Mouse (Mus musculus) kidney, postnatal 10 days (tissue): ENCODE measurements around the gene Tmem53.

Source experiments
- DNase-seq: peaks from one replicate; pipeline ENCODE4 v3.0.0; 2021; ENCODE audit warnings: mixed read lengths

The Tmem53 gene

GRCm38 (mm10) chr4:117283271-117284191, 31.8 kb downstream of the Tmem53 start:
- DNase-seq = no peak

GRCm38 (mm10) chr4:117284363-117284762, 32.6 kb downstream of the Tmem53 start:
- no peak for DNase-seq

DNA sequence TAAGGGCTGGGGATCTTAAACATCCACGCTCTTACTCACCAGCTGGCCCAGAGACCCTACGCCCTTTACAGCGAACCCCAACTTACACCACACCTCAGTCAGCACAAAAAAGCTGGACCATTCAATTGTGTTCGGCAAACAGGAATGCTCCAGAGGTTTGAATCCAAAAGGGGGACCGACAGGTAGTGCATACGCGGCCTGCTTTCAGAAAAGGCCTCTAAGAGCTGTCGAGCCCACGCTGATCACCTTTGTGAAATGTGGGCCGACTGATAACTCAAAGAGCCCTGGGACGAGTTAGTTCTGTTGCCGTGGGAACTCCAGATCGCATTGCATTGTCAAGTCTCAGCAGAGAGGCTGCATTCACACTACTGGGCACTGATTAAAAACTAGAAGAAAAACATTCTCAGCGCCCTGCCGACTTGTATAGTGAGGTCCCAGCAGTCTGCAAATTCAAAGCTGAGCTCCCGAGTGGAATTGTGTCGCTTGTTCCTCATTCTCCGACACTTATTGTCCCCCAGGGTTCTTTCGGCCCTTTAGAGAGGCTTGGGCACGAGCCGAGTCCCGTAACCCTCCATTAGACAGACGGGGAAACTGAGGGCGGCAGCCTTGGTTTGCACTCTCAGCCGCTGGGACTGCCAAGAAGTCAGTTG, 36.7 kb downstream of the Tmem53 start:
- no peak for DNase-seq

DNA sequence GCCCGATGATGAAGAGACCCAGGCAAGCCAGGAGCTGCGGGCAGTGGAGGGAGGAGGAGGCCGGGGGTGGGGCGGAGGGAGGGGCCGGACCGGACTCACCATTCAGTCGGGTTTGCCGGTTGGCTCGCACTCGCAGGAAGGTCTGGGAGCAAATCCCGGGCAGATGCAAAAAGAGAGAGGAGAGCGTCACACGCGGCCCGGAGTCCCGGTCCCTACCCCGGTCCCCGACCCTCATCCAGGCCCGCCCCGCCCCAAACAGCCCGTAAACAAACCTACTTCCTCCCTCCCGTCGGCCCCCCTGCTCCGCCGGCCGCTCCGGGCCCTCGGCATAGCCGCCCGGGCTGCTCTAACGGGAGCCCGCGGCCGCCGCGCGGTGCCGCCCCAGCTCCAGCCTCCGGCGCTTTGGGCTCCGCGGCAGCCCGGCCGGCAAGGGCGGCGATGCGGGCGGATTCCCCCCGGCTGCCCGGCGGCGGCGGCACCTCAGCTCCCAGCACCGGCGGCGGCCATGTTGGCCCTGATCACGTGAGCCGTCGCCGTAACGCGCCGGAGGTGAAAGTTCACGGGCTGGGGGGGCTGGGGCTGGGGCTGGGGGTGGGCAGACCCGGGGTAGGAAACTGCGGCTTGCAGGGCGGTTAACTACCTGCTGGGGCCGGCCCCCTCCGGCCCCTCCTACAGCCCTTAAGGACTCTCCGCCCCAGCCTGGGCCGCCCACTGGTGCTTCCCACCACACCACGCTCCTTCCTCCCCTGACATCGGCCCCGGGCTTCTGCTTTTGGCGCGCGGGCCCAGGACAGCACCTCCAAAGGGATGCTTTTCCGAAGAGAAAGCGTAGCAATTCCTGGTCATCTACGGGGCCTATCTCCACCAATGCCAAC, 37.4 kb downstream of the Tmem53 start:
- DNase-seq = peak; percentile 88

DNA sequence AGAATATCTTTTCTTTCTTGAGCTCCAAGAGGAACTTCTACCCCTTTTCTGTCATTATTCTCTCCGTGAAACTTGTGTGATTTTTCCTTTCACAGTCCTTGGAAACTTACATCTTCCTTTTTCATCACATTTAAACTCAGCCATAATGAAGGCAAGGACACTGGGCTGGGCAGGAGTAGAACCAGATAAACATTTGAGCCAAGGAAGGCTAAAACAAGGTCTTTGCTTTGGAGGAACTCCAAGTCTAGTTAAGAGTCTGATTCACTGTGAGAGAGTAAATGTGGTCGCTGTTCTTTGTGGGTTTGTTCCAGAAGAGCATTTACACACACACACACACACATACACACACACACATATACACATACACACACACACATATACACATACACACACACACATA, 39.9 kb downstream of the Tmem53 start:
- no peak for DNase-seq

DNA sequence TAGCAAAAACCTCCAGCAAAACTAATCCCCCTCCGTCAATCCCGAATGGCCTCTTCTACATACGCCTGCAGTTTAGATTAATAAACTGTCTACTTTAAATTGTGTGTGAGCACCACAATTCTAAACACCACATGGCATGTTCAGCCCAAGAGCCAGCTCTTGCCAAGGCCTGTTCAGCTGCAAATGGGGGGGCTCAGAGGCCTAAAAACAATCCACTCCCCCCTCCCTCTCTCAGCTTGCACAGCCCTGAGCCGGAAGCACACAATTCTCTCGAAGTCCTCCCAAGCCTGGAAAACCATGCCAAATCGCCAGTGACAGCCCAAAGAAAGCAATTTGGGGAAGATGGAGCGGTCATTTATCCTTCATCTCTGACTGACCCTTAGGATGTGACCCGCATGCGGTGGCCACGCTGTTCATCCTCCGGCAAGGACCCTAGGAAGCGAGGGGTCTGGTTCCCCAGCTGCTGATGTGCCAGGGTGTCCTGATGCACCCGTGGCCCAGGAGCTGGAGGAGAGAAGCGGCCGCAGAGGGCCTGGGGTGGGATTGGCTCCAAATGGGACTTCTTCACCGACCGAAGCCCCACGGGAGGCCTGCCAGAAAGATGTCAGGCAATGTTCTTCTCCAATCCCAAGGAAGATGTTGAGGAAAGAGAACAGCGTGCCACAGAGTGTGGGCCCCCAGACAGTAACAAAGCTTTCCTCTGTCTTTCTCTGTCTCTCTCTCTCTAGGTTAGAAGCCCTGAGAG, 45.3 kb downstream of the Tmem53 start:
- no peak for DNase-seq

DNA sequence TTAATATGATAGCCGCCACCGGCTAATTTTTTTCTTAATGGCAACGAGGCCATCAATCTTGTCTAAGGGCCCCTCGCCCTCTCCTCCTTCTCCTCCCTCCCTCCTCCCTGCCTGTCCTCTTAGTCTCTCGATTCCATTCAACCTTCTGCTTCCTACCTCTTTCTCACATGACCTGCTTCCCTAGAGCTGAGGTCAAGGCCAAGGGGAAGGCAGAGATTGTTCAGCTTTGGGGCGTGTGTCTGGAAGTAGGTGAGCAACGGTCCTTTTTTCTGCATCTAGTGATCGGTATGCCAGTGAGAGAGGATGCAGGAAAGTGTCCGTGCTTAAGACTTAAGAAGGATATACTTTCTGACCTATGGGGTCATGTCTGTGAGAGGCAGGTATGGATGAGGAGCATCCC, 46.1 kb downstream of the Tmem53 start:
- DNase-seq = no peak

GRCm38 (mm10) chr4:117299921-117300320, 48.2 kb downstream of the Tmem53 start:
- DNase-seq = no peak

GRCm38 (mm10) chr4:117302027-117302806, 50.5 kb downstream of the Tmem53 start:
- no peak for DNase-seq

DNA sequence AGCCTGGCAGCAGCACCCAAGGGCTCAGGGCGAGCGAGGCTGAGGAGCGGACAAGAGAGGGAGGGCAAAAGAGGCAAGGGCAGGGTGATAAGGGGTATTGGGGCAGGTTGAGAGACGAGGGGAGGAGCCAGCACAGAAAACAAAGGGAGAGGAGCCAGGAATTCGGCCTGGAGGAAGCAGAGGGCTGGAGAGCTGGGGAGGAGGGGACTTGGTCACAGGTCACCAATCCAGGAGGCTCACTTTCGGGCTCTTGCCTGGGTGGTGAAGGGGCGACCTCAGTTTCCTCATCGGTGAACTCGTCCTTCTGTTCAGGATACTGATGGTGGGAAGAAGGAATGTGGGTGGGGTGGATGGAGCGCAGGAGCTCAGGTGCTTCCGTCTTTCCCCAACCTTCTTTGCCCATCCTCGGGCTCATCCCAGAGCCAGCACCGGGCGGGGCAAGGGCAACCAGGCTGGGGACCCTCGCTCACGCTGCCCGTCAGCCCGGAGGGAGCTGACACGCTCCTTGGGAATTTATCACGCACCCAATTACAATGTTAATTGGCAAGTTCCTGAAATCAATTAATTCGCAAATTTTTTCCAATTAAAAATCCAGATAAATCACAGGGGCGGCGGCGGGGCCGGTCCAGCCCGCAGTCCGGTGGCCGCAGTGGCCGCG, 52.0 kb downstream of the Tmem53 start:
- DNase-seq = no peak

DNA sequence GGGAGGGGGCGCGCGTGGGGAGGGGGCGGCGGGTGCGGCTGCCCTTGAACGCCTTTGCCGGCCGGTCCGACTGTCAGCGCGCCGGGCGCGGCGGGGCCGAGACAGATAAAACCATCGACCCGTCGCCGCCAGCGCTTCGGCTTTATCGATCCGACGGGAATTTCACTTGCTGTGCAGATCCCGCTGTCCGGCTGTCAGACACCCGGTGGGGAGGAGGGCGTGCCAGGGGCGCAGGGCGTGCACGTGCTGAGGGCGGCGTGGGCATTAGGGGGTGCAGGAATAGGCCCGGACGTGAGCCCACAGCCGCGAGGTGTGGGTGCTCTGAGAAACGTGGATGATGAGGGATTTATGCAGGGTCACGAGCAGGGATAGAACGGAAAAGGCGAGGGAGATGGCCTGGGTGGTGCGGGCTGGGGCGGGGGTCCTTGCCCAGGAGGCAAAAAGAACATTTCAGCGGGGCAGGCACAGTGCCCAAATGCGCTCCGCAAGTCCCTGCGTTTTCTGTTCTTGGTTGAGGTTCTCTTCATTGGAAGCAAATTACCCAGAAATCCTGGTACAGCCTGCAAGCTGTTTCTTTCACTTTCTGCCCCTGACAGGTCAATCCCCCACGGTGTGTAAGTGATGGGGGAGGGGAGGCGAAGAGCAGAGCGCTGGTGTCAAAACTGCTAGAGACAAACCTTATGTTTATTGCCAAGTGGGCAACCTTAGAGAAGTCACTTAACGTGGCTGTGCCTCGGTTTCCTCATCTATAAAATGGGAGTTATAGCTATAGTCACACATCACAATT, 52.7 kb downstream of the Tmem53 start:
- peak; percentile 30 for DNase-seq

GRCm38 (mm10) chr4:117305461-117305860, 53.7 kb downstream of the Tmem53 start:
- DNase-seq = no peak

DNA sequence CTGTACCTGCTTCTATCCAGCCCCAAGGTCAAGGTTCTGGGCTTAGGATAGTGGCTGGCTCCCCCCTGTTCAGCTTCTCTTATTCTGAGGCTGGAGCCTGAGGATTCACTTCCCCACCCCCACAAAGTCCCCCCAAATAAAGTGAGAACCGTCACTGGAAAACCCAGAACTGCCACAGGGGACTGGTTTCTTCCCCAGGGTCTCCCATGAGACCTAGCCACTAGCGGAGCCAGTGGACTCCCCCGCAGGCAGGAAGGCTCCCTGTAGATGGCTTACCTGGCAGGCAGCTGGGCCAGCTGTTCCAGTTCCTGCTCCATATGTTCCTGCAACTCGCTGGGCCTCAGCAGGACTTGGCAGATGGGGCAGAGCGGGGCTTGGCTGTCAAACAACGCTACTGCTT, 55.5 kb downstream of the Tmem53 start:
- no peak for DNase-seq

DNA sequence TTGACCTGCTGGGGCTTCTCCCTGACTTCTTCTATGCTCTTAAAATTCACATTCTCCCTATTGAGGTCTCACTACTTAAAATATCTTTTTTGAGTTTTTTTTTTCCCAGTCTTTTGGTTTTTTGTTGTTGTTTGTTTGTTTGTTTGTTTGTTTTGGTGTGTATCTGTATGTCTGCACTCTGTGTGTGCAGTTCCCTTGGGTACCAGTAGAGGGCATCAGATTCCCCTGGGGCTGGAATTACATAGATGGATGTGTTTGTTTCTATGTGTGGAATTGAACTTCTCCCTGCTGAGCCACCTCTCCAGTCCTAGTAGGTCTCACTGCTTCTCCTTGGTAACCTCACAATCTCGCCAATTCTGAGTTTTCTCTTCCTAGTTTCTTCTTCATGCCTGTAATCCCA, 57.7 kb downstream of the Tmem53 start:
- DNase-seq = no peak

DNA sequence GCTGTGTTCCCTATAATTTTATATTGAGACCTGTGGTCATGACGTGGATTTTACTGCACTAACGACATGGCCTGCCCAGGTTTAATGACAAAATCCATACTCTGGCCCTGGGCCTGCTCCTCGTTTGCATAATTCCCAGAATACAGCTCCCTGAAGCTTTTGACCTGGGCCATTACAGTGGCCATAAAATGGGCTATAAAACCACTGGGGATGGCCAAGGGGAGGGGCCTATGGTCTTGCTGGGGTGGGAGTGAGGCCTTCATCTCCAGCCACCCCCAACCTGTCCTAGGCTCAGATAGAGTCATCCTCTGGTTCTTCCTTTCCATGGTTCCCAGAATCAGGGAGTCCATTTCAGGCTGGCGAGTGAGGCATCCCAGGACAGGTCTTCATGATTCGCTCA, 60.1 kb downstream of the Tmem53 start:
- no peak for DNase-seq

DNA sequence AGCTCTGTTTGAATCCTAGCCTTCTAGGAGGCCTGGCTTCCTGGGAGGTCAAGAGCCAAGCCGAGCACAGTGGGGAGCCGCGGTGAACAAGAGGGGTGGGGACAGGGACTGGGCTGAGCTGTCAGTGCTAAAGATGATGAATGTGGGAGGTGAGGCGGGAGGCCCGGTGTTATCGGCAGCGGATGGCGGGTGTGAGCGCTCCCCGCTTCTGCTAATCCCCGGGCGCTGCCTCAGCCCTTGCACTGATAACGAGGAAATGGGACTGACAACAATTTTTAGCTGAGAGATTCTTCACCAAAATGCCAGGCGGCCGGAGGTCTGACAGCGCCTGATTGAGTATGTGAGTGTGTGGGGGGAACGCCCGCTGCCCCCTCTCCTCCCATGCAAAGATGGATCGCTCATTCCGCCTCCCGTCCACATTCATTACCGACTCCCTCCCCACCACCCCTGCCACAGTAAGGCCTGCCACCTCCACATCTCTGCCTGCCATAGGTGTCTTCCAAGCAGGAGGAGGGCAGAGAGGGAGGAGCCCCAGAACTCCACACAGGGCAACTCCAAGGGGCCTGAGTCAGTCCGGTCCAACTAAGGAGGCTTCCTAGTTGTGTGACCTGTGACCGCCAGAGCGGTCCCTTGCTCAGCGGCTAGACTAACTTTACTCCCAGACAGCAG, 60.8 kb downstream of the Tmem53 start:
- no peak for DNase-seq

- DNase-seq = peak; percentile 58
Measured at GRCm38 (mm10) chr4:117313085-117313424, 61.3 kb downstream of the Tmem53 start.

- no peak for DNase-seq
Measured at GRCm38 (mm10) chr4:117314849-117315500, 63.2 kb downstream of the Tmem53 start.

DNA sequence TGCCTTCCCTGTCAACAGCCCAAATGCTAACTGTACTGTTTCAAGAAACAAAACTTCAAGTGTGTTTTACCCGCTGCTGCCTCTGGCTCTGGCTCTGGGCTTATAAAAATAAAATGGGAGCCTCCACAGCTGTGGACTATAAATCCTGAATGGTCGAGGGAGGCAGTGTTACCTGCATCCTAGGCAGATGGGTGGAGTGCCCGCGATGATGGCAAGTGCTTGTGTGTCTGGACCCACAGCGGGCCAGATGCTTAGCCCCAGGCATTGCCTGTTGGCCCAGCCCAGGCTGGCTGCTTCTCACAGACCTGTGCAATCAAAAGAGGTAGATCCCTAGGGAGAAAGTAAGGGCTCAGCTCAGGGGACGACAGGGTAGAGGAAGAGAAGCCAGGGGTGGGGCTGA, 65.0 kb downstream of the Tmem53 start:
- no peak for DNase-seq
